Mouse (Mus musculus): ENCODE data around the gene Mocs3.

GRCm38 (mm10) chr2:168252639-168253292 lies 22.3 kb downstream of the Mocs3 start:
- TF ChIP-seq CTCF (IDR thresholded peaks at IDR 0.05; ENCODE audit: control insufficient read depth, insufficient read depth, low read length) (peak; percentile 56), POLR2A (IDR thresholded peaks at IDR 0.05; ENCODE audit: borderline replicate concordance, control insufficient read depth, low read depth, low read length) (no peak)
